Mouse (Mus musculus): ENCODE data around the gene Smpdl3b.
"Not testable (repeated sequence)": the region's sequence is repeated elsewhere in the genome, so short reads cannot be mapped to it uniquely, and the experiment has no call there.

Smpdl3b gene

GRCm38 (mm10) chr4:132756974-132757373, at the start of gene Smpdl3b:
Gene Smpdl3b, minus strand, starts transcription at chr4:132757252.
- DNase-seq (ENCODE audit: low read depth, low spot score), result no peak

GRCm38 (mm10) chr4:132806620-132807191, 49.7 kb upstream of the Smpdl3b start:
- no peak for DNase-seq (ENCODE audit: low read depth, low spot score)

- DNase-seq (ENCODE audit: low read depth, low spot score), result no peak
These were observed 48.6 kb upstream of the Smpdl3b start for GRCm38 (mm10) chr4:132805599-132806197.

GRCm38 (mm10) chr4:132805146-132805545, 48.1 kb upstream of the Smpdl3b start:
- DNase-seq (ENCODE audit: low read depth, low spot score), result no peak

- no peak for DNase-seq (ENCODE audit: low read depth, low spot score)
These were observed 47.3 kb upstream of the Smpdl3b start for GRCm38 (mm10) chr4:132804331-132804730.

- no peak for DNase-seq (ENCODE audit: low read depth, low spot score)
These were observed 46.8 kb upstream of the Smpdl3b start for GRCm38 (mm10) chr4:132803876-132804275.

- DNase-seq (ENCODE audit: low read depth, low spot score), result no peak
These were observed 46.2 kb upstream of the Smpdl3b start for GRCm38 (mm10) chr4:132803212-132803611.

GRCm38 (mm10) chr4:132802171-132802637, 45.2 kb upstream of the Smpdl3b start:
- no peak for DNase-seq (ENCODE audit: low read depth, low spot score)

- no peak for DNase-seq (ENCODE audit: low read depth, low spot score)
These were observed 44.4 kb upstream of the Smpdl3b start for GRCm38 (mm10) chr4:132801176-132802077.

GRCm38 (mm10) chr4:132799845-132800244, 42.8 kb upstream of the Smpdl3b start:
- DNase-seq (ENCODE audit: low read depth, low spot score), result no peak

- DNase-seq (ENCODE audit: low read depth, low spot score), result not testable (repeated sequence)
These were observed 41.6 kb upstream of the Smpdl3b start for GRCm38 (mm10) chr4:132798666-132799065.

- DNase-seq (ENCODE audit: low read depth, low spot score), result no peak
These were observed 41.0 kb upstream of the Smpdl3b start for GRCm38 (mm10) chr4:132798028-132798427.

- DNase-seq (ENCODE audit: low read depth, low spot score), result no peak
These were observed 40.4 kb upstream of the Smpdl3b start for GRCm38 (mm10) chr4:132797461-132797860.

GRCm38 (mm10) chr4:132796196-132796886, 39.3 kb upstream of the Smpdl3b start, which contains the start of gene Themis2:
Gene Themis2, minus strand, starts transcription at chr4:132796387.
- DNase-seq (ENCODE audit: low read depth, low spot score), result peak; percentile 55

GRCm38 (mm10) chr4:132795171-132795570, 38.1 kb upstream of the Smpdl3b start:
- no peak for DNase-seq (ENCODE audit: low read depth, low spot score)

- no peak for DNase-seq (ENCODE audit: low read depth, low spot score)
These were observed 37.7 kb upstream of the Smpdl3b start for GRCm38 (mm10) chr4:132794760-132795159.

- DNase-seq (ENCODE audit: low read depth, low spot score), result no peak
These were observed 37.0 kb upstream of the Smpdl3b start for GRCm38 (mm10) chr4:132794028-132794427.

- DNase-seq (ENCODE audit: low read depth, low spot score), result not testable (repeated sequence)
These were observed 36.4 kb upstream of the Smpdl3b start for GRCm38 (mm10) chr4:132793322-132794004.

- DNase-seq (ENCODE audit: low read depth, low spot score), result no peak
These were observed 32.7 kb upstream of the Smpdl3b start for GRCm38 (mm10) chr4:132789731-132790130.

GRCm38 (mm10) chr4:132785228-132785627, 28.2 kb upstream of the Smpdl3b start:
- DNase-seq (ENCODE audit: low read depth, low spot score), result no peak

GRCm38 (mm10) chr4:132783732-132784131, 26.7 kb upstream of the Smpdl3b start:
- no peak for DNase-seq (ENCODE audit: low read depth, low spot score)

All from c-Kit-negative CD71-positive TER-119-positive erythroid progenitor cells, embryonic 14.5 days (primary cell).